Mouse (Mus musculus) embryonic facial prominence, embryonic 15.5 days (tissue): ENCODE data around the gene 1110065P20Rik. TPM values are rescaled to one million over a fixed set of nuclear protein-coding genes. Genes with fewer than 3 reads are reported as not detected.

Experiments
- ATAC-seq: fragments of 200-750 bp; cut with Nextera tagmentation; 2 replicates; pipeline ENCODE4 v1.8.0; 2017; ENCODE audit warnings: low read depth, moderate TSS enrichment; ENCODE audit not compliant: insufficient number of reproducible peaks, low FRiP score, low TSS enrichment
- H3K27ac ChIP-seq: fragments of 300-500 bp; sonication (generic); replicated peaks from 2 replicates; pipeline ENCODE4 v1.5.1; 2015; ENCODE audit warnings: mild to moderate bottlenecking, inconsistent platforms
- H3K27me3 ChIP-seq: fragments of 300-500 bp; sonication (generic); 2 replicates; pipeline ENCODE4 v1.6.1; 2015; ENCODE audit warnings: inconsistent platforms
- H3K36me3 ChIP-seq: fragments of 300-500 bp; sonication (generic); 2 replicates; pipeline ENCODE4 v1.6.1; 2015; ENCODE audit warnings: mild to moderate bottlenecking, inconsistent platforms
- H3K4me1 ChIP-seq: fragments of 300-500 bp; sonication (generic); 2 replicates; pipeline ENCODE4 v1.6.1; 2015; ENCODE audit warnings: inconsistent platforms
- H3K4me2 ChIP-seq: fragments of 300-500 bp; sonication (generic); replicated peaks from 2 replicates; pipeline ENCODE4 v1.6.1; 2015; ENCODE audit warnings: mild to moderate bottlenecking, inconsistent platforms
- H3K4me3 ChIP-seq: fragments of 300-500 bp; sonication (generic); replicated peaks from 2 replicates; pipeline ENCODE4 v1.5.1; 2015; ENCODE audit warnings: mild to moderate bottlenecking, inconsistent platforms
- H3K9ac ChIP-seq: fragments of 300-500 bp; sonication (generic); 2 replicates; pipeline ENCODE4 v1.6.1; 2015; ENCODE audit warnings: inconsistent platforms
- H3K9me3 ChIP-seq: fragments of 300-500 bp; sonication (generic); replicated peaks from 2 replicates; pipeline ENCODE4 v1.6.1; 2016; ENCODE audit warnings: inconsistent platforms
- WGBS: fragments of 180-500 bp; shearing (Covaris S2); methylation state at CpG from one replicate; pipeline ENCODE4 v1.1.7; 2015; 5-methylcytosine and 5-hydroxymethylcytosine counted together
- polyA plus RNA-seq: library from polyadenylated mRNA; unstranded; fragments of >200 nt; fragmentation: Nextera tagmentation; extraction: Ambion mirVana; gene quantifications from 2 replicates; pipeline ENCODE4 v1.2.1, GENCODE M21; 2015

The 1110065P20Rik gene
- polyA plus RNA-seq, 1 experiment from 2014 or later: 57.9 TPM

DNA sequence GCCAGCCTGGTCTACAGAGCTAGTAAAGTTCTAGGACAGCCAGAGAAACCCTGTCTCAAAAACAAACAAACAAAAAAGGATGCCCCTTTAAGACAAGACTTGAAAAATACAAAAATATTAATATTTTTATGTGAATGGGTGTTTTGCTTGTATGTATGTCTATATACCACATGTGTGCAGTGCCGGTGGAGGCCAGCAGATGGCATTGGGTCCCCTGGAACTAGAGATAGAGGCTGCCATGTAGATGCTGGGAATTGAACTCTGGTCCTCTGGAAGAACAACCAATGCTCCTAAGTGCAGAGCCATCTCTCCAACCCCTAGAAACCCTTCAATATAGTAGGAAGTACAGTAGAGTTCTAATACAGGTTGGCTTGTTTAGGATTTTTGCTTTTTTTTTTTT, 10.0 kb downstream of the 1110065P20Rik start:
- WGBS: 100% methylated on average over 1 of the region's 1 CpGs
- no peak overlapping the region for H3K4me2 ChIP-seq

GRCm38 (mm10) chr4:124838035-124838700, 12.8 kb downstream of the 1110065P20Rik start:
- H3K4me3 ChIP-seq: no peak overlapping the region
- H3K9me3 ChIP-seq: no peaks in the 10 kb centered on the region
- peaks cover 65% of the 10 kb centered on the region for H3K36me3 ChIP-seq
- 84% methylated on average over 14 of the region's 14 CpGs for WGBS
- no peaks in the 10 kb centered on the region for H3K27me3 ChIP-seq
- H3K4me1 ChIP-seq: no peaks in the 10 kb centered on the region
- H3K4me2 ChIP-seq: no peak overlapping the region
- no peak overlapping the region for H3K9ac ChIP-seq
- no peak overlapping the region for H3K27ac ChIP-seq
- ATAC-seq: no peak

More for the DNA sequence above, 10.0 kb downstream of the 1110065P20Rik start:
- Histone ChIP-seq H3K4me3 (no peak overlapping the region), H3K27ac (no peak overlapping the region), H3K9ac (no peak overlapping the region), H3K4me1 (no peaks in the 10 kb centered on the region), H3K36me3 (peaks cover 59% of the 10 kb centered on the region), H3K27me3 (no peaks in the 10 kb centered on the region), H3K9me3 (no peaks in the 10 kb centered on the region)
- ATAC-seq: no peak

DNA sequence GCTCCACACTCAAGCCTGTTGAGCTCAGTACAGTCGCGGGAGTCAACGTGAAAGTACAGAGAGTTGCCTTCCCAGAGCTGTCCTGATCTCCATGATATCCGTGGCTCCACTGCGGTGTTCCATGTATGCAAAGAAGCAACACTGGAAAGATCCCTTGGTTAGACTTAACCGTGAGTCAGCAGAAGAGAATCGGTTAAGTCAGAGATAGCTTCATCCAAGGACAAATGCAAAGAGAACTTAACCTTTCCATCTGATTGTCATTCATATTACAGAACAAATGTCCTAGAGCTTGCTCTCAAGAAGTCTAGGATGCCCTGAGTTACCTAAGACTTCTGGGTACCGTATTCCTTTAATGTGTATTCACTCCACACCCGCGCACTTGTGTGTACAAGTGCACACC, 18.2 kb downstream of the 1110065P20Rik start:
- Histone ChIP-seq H3K4me3 (no peak overlapping the region), H3K27me3 (no peaks in the 10 kb centered on the region), H3K36me3 (peaks cover 46% of the 10 kb centered on the region), H3K9me3 (no peaks in the 10 kb centered on the region), H3K9ac (no peak overlapping the region), H3K4me1 (no peaks in the 10 kb centered on the region), H3K27ac (no peak overlapping the region), H3K4me2 (no peak overlapping the region)
- no peak for ATAC-seq
- WGBS: 93% methylated on average over 10 of the region's 10 CpGs

GRCm38 (mm10) chr4:124829671-124830070, 21.3 kb downstream of the 1110065P20Rik start:
- Histone ChIP-seq H3K27ac (no peak overlapping the region), H3K4me2 (no peak overlapping the region), H3K9me3 (no peaks in the 10 kb centered on the region), H3K36me3 (peaks cover 55% of the 10 kb centered on the region), H3K4me1 (no peaks in the 10 kb centered on the region), H3K9ac (no peak overlapping the region), H3K27me3 (no peaks in the 10 kb centered on the region), H3K4me3 (no peak overlapping the region)
- 84% methylated on average over 5 of the region's 5 CpGs for WGBS
- ATAC-seq: no peak

DNA sequence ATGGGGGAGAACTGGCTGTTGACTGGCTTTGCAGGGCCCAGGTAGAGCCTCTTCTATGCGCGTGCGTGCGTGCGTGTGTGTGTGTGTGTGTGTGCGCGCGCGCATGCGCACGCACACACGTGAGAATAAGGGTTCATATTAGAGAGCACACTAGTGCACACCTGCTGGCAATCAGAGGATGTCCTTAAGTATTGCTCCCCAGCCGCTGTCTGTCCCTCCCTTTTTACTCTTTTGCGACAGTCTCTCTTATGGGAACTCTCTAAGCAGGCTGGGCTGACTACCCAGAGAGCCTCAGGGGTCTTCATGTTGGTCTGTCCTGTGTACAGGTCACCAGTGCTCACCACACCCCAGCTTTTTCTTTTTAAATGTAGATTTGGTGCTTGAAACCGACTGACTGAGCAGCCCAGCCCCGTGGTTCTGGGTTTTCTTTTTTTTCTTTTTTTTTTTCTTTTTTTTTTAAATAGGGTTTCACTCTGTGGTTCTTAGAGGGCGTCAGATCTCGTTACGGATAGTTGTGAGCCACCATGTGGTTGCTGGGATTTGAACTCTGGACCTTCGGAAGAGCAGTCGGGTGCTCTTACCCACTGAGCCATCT, 25.5 kb downstream of the 1110065P20Rik start:
- Histone ChIP-seq H3K9ac (no peak overlapping the region), H3K27ac (no peak overlapping the region), H3K9me3 (no peaks in the 10 kb centered on the region), H3K4me2 (no peak overlapping the region), H3K4me1 (no peaks in the 10 kb centered on the region), H3K27me3 (no peaks in the 10 kb centered on the region), H3K36me3 (peaks cover 63% of the 10 kb centered on the region), H3K4me3 (no peak overlapping the region)
- no peak for ATAC-seq
- 93% methylated on average over 21 of the region's 21 CpGs for WGBS

DNA sequence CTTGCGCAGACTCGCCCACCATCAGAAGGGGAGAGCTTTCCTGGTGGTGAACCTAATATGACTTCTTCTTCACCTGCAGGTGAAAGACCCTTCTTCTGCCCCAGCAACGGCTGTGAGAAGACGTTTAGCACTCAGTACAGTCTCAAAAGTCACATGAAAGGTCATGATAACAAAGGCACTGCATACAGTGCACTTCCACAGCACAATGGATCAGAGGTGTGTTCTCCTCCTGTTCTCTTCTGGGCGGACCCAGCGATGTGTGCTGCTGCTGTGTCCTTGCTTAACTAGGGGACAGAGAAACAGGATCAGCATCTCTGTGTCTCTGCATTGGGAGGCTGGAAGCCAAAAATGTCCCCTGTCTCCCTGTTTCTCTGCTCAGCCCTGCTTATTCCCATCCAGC, 26.0 kb downstream of the 1110065P20Rik start:
- WGBS: 91% methylated on average over 6 of the region's 6 CpGs
- H3K9ac ChIP-seq: no peak overlapping the region
- no peak overlapping the region for H3K27ac ChIP-seq
- H3K4me3 ChIP-seq: no peak overlapping the region
- H3K27me3 ChIP-seq: no peaks in the 10 kb centered on the region
- H3K9me3 ChIP-seq: no peaks in the 10 kb centered on the region
- no peak for ATAC-seq
- no peaks in the 10 kb centered on the region for H3K4me1 ChIP-seq
- no peak overlapping the region for H3K4me2 ChIP-seq
- peaks cover 68% of the 10 kb centered on the region for H3K36me3 ChIP-seq

GRCm38 (mm10) chr4:124818832-124819231, 32.2 kb downstream of the 1110065P20Rik start:
- Histone ChIP-seq H3K4me2 (no peak overlapping the region), H3K9ac (no peak overlapping the region), H3K4me3 (no peak overlapping the region), H3K9me3 (no peaks in the 10 kb centered on the region), H3K36me3 (peaks cover 31% of the 10 kb centered on the region), H3K27me3 (no peaks in the 10 kb centered on the region), H3K27ac (no peak overlapping the region), H3K4me1 (0 out of 2 replicates have a peak, but pooled peaks cover 2% of the 10 kb centered on the region)
- no peak for ATAC-seq
- 94% methylated on average over 4 of the region's 4 CpGs for WGBS

GRCm38 (mm10) chr4:124817803-124818202, 33.2 kb downstream of the 1110065P20Rik start:
- Histone ChIP-seq H3K4me3 (no peak overlapping the region), H3K9ac (no peak overlapping the region), H3K4me1 (0 out of 2 replicates have a peak, but pooled peaks cover 2% of the 10 kb centered on the region), H3K27me3 (no peaks in the 10 kb centered on the region), H3K4me2 (no peak overlapping the region), H3K36me3 (peaks cover 26% of the 10 kb centered on the region; the same call in 1 of the 2 replicates), H3K27ac (no peak overlapping the region), H3K9me3 (no peaks in the 10 kb centered on the region)
- peak; percentile 73 for ATAC-seq
- WGBS: 23% methylated on average over 6 of the region's 6 CpGs

GRCm38 (mm10) chr4:124815901-124816300, 35.1 kb downstream of the 1110065P20Rik start:
- no peaks in the 10 kb centered on the region for H3K27me3 ChIP-seq
- no peak overlapping the region for H3K27ac ChIP-seq
- no peak overlapping the region for H3K4me3 ChIP-seq
- peaks cover 27% of the 10 kb centered on the region; the same call in 1 of the 2 replicates for H3K36me3 ChIP-seq
- 0 out of 2 replicates have a peak, but pooled peaks cover 2% of the 10 kb centered on the region for H3K4me1 ChIP-seq
- no peaks in the 10 kb centered on the region for H3K9me3 ChIP-seq
- no peak for ATAC-seq
- WGBS: 93% methylated on average over 11 of the region's 11 CpGs
- no peak overlapping the region for H3K4me2 ChIP-seq
- H3K9ac ChIP-seq: no peak overlapping the region

- no peaks in the 10 kb centered on the region for H3K27me3 ChIP-seq
- H3K4me1 ChIP-seq: no peaks in the 10 kb centered on the region
- H3K27ac ChIP-seq: no peak overlapping the region
- H3K9ac ChIP-seq: no peak overlapping the region
- no peak for ATAC-seq
- H3K4me2 ChIP-seq: no peak overlapping the region
- H3K9me3 ChIP-seq: no peaks in the 10 kb centered on the region
- no peak overlapping the region for H3K4me3 ChIP-seq
- WGBS: 49% methylated on average over 9 of the region's 9 CpGs
- H3K36me3 ChIP-seq: peaks cover 19% of the 10 kb centered on the region; the same call in 1 of the 2 replicates
Measured at GRCm38 (mm10) chr4:124811347-124811975, 39.5 kb downstream of the 1110065P20Rik start.

- no peak for ATAC-seq
- WGBS: 87% methylated on average over 7 of the region's 7 CpGs
- Histone ChIP-seq H3K4me2 (no peak overlapping the region), H3K4me1 (no peaks in the 10 kb centered on the region), H3K9me3 (no peaks in the 10 kb centered on the region), H3K36me3 (peaks cover 34% of the 10 kb centered on the region), H3K4me3 (no peak overlapping the region), H3K9ac (no peak overlapping the region), H3K27ac (no peak overlapping the region), H3K27me3 (no peaks in the 10 kb centered on the region)
Measured at GRCm38 (mm10) chr4:124810056-124810455, 40.9 kb downstream of the 1110065P20Rik start.
